Mouse (Mus musculus): Measurements from ENCODE around the gene Pagr1a.

The Pagr1a gene

GRCm38 (mm10) chr7:127014993-127015392 is 2.2 kb downstream of the Pagr1a start:
- CTCF ChIA-PET: interaction anchor here in 2 of 4 experiments (1.1 to 3.0 kb wide), 2 partner anchors 11 to 215 kb away, joined by 3 to 44 read pairs; partner anchors contain the start of gene Maz (in 1 of the 2)
- POLR2A ChIA-PET: interaction anchor here (0.6 to 13.6 kb wide), 33 partner anchors 7 to 450 kb away, joined by 3 to 280 read pairs (median 5); partner anchors contain the start of genes Maz (in 3 of the 4), Taok2 (in 2 of the 4), AI467606 (in 1 of the 4) and Cdiptos (in 1 of the 4)

GRCm38 (mm10) chr7:127014320-127014719 is 2.8 kb downstream of the Pagr1a start, which contains the start of gene Mvp:
Gene Mvp, minus strand, starts transcription at chr7:127014621.
- CTCF ChIA-PET: interaction anchor here in 2 of 4 experiments (0.7 to 1.1 kb wide), 4 partner anchors 25 to 215 kb away, joined by 3 to 7 read pairs (median 4); no protein-coding TSS in a partner anchor

GRCm38 (mm10) chr7:127013385-127013784 is 3.8 kb downstream of the Pagr1a start:
- CTCF ChIA-PET: interaction anchor here in 2 of 4 experiments (0.6 to 1.1 kb wide), 2 partner anchors 168 to 615 kb away, joined by 4 to 18 read pairs; no protein-coding TSS in a partner anchor

More at GRCm38 (mm10) chr7:127014320-127014719, 2.8 kb downstream of the Pagr1a start, which contains the start of gene Mvp:
- POLR2A ChIA-PET: interaction anchor here (0.7 to 13.6 kb wide), 33 partner anchors 8 to 449 kb away, joined by 3 to 280 read pairs (median 5); partner anchors contain the start of genes Maz (in 3 of the 4), Taok2 (in 2 of the 4), AI467606 (in 1 of the 4) and Cdiptos (in 1 of the 4)

GRCm38 (mm10) chr7:127012845-127013244 is 4.3 kb downstream of the Pagr1a start:
- ChIA-PET POLR2A (interaction anchor here (0.8 to 13.6 kb wide), 16 partner anchors 7 to 213 kb away, joined by 3 to 280 read pairs (median 6); partner anchors contain the start of genes Maz (in 3 of the 4), Cdiptos (in 1 of the 4), Kif22 (in 1 of the 4) and Prrt2 (in 1 of the 4)), CTCF (interaction anchor here in 3 of 4 experiments (0.5 to 1.1 kb wide), 3 partner anchors 159 to 615 kb away, joined by 3 to 18 read pairs (median 4); no protein-coding TSS in a partner anchor)

More at GRCm38 (mm10) chr7:127013385-127013784, 3.8 kb downstream of the Pagr1a start:
- POLR2A ChIA-PET: interaction anchor here (0.7 to 13.6 kb wide), 17 partner anchors 7 to 214 kb away, joined by 3 to 280 read pairs (median 6); partner anchors contain the start of genes Maz (in 4 of the 4), Cdiptos (in 1 of the 4), Kif22 (in 1 of the 4) and Prrt2 (in 1 of the 4)

GRCm38 (mm10) chr7:127012374-127012773 is 4.8 kb downstream of the Pagr1a start:
- CTCF ChIA-PET: interaction anchor here in 2 of 4 experiments (0.5 to 1.3 kb wide), 3 partner anchors 106 to 169 kb away, joined by 3 to 4 read pairs (median 3); no protein-coding TSS in a partner anchor
- POLR2A ChIA-PET: interaction anchor here (0.6 to 13.6 kb wide), 14 partner anchors 9 to 1541 kb away, joined by 3 to 280 read pairs (median 6); partner anchors contain the start of genes Maz (in 3 of the 4), Kif22 (in 2 of the 4), Prrt2 (in 2 of the 4) and Cdiptos (in 1 of the 4)

- CTCF ChIA-PET: interaction anchor here in 1 of 4 experiments (1.3 kb wide), 1 partner anchor 106 kb away, joined by 3 read pairs; no protein-coding TSS in a partner anchor
- POLR2A ChIA-PET: interaction anchor here in 3 of 4 experiments (0.6 to 13.6 kb wide), 13 partner anchors 10 to 1542 kb away, joined by 3 to 280 read pairs (median 4); partner anchors contain the start of genes Kif22 (in 2 of the 3), Maz (in 2 of the 3), Prrt2 (in 2 of the 3) and Gm42742 (in 1 of the 3)
These were observed 5.4 kb downstream of the Pagr1a start for GRCm38 (mm10) chr7:127011717-127012116.

- POLR2A ChIA-PET: interaction anchor here in 3 of 4 experiments (0.6 to 13.6 kb wide), 11 partner anchors 10 to 218 kb away, joined by 3 to 280 read pairs (median 4); partner anchors contain the start of genes Maz (in 2 of the 3), Prrt2 (in 2 of the 3), Gm42742 (in 1 of the 3) and Taok2 (in 1 of the 3)
- CTCF ChIA-PET: interaction anchor here in 1 of 4 experiments (1.3 kb wide), 1 partner anchor 107 kb away, joined by 3 read pairs; no protein-coding TSS in a partner anchor
These were observed 6.1 kb downstream of the Pagr1a start for GRCm38 (mm10) chr7:127011051-127011450.

- ChIA-PET CTCF (interaction anchor here in 2 of 4 experiments (0.7 to 1.3 kb wide), 4 partner anchors 7 to 95 kb away, joined by 3 to 6 read pairs (median 3); partner anchors contain the start of genes Gm42742 (in 1 of the 2), Pagr1b (in 1 of the 2) and Prrt2 (in 1 of the 2)), POLR2A (interaction anchor here in 3 of 4 experiments (0.5 to 13.6 kb wide), 13 partner anchors 8 to 232 kb away, joined by 3 to 280 read pairs (median 4); partner anchors contain the start of genes Maz (in 2 of the 3), Pagr1a (in 2 of the 3), Prrt2 (in 2 of the 3) and Gm42742 (in 1 of the 3))
These were observed 7.7 kb downstream of the Pagr1a start for GRCm38 (mm10) chr7:127009307-127010085.

- CTCF ChIA-PET: interaction anchor here in 2 of 4 experiments (0.7 to 1.9 kb wide), 6 partner anchors 8 to 96 kb away, joined by 3 to 7 read pairs (median 4); partner anchors contain the start of genes Pagr1a (in 2 of the 2), Gm42742 (in 1 of the 2), Pagr1b (in 1 of the 2) and Prrt2 (in 1 of the 2)
- POLR2A ChIA-PET: interaction anchor here in 3 of 4 experiments (0.7 to 13.6 kb wide), 16 partner anchors 8 to 209 kb away, joined by 3 to 280 read pairs (median 4); partner anchors contain the start of genes Pagr1a (in 3 of the 3), Maz (in 2 of the 3), Pagr1b (in 2 of the 3) and Hirip3 (in 1 of the 3)
These were observed 8.7 kb downstream of the Pagr1a start for GRCm38 (mm10) chr7:127008239-127009019.

GRCm38 (mm10) chr7:127007313-127008024 is 9.7 kb downstream of the Pagr1a start:
- CTCF ChIA-PET: interaction anchor here in 2 of 4 experiments (0.6 to 1.9 kb wide), 3 partner anchors 9 to 83 kb away, joined by 3 to 7 read pairs (median 4); partner anchors contain the start of genes Pagr1a (in 2 of the 2) and Pagr1b (in 1 of the 2)

GRCm38 (mm10) chr7:127004122-127004875 is 12.9 kb downstream of the Pagr1a start:
- POLR2A ChIA-PET: interaction anchor here in 3 of 4 experiments (0.6 to 1.7 kb wide), 7 partner anchors 11 to 27 kb away, joined by 3 to 7 read pairs (median 3); partner anchors contain the start of genes Maz (in 3 of the 3) and Pagr1a (in 1 of the 3)
- CTCF ChIA-PET: interaction anchor here in 2 of 4 experiments (0.9 to 1.9 kb wide), 2 partner anchors 13 to 176 kb away, joined by 4 to 7 read pairs; partner anchors contain the start of genes Pagr1a (in 1 of the 2) and Pagr1b (in 1 of the 2)

More at GRCm38 (mm10) chr7:127007313-127008024, 9.7 kb downstream of the Pagr1a start:
- POLR2A ChIA-PET: interaction anchor here in 3 of 4 experiments (0.7 to 13.6 kb wide), 12 partner anchors 9 to 175 kb away, joined by 3 to 280 read pairs (median 4); partner anchors contain the start of genes Maz (in 3 of the 3), Pagr1a (in 2 of the 3), Pagr1b (in 2 of the 3) and Prrt2 (in 1 of the 3)

- ChIA-PET CTCF (interaction anchor here in 1 of 4 experiments (1.9 kb wide), 1 partner anchor 13 kb away, joined by 7 read pairs; the partner anchor contains the start of genes Pagr1a and Pagr1b), POLR2A (interaction anchor here in 3 of 4 experiments (0.6 to 1.7 kb wide), 11 partner anchors 9 to 64 kb away, joined by 3 to 7 read pairs (median 3); partner anchors contain the start of genes Maz (in 3 of the 3), Pagr1a (in 2 of the 3) and Mvp (in 1 of the 3))
These were observed 13.5 kb downstream of the Pagr1a start for GRCm38 (mm10) chr7:127003620-127004019.

GRCm38 (mm10) chr7:126999568-126999967 is 17.6 kb downstream of the Pagr1a start:
- POLR2A ChIA-PET: interaction anchor here in 3 of 4 experiments (0.9 to 1.8 kb wide), 7 partner anchors 14 to 168 kb away, joined by 3 to 5 read pairs (median 3); partner anchors contain the start of genes 4930451I11Rik (in 1 of the 3), Pagr1a (in 1 of the 3), Pagr1b (in 1 of the 3) and Prrt2 (in 1 of the 3)
- CTCF ChIA-PET: interaction anchor here in 1 of 4 experiments (0.6 to 1.1 kb wide), 2 partner anchors 9 to 180 kb away, joined by 3 to 6 read pairs; no protein-coding TSS in a partner anchor

GRCm38 (mm10) chr7:126996449-126996848 is 20.7 kb downstream of the Pagr1a start:
- POLR2A ChIA-PET: interaction anchor here in 1 of 4 experiments (0.6 to 1.3 kb wide), 2 partner anchors 9 to 18 kb away, joined by 3 to 4 read pairs; partner anchors contain the start of gene Mvp

More at GRCm38 (mm10) chr7:126996449-126996848, 20.7 kb downstream of the Pagr1a start:
- CTCF ChIA-PET: interaction anchor here in 1 of 4 experiments (1.0 to 1.1 kb wide), 2 partner anchors 21 to 27 kb away, joined by 3 to 4 read pairs; partner anchors contain the start of gene Pagr1a
